Mouse (Mus musculus) layer of hippocampus, adult 8-10 months (tissue): ENCODE data around the gene Nelfe. TPM values are rescaled to one million over a fixed set of nuclear protein-coding genes. Genes with fewer than 3 reads are reported as not detected.
"Not testable (repeated sequence)": the region's sequence is repeated elsewhere in the genome, so short reads cannot be mapped to it uniquely, and the experiment has no call there.

Source experiments
- DNase-seq, 2 experiments: peaks; one replicate each; pipeline ENCODE4 v3.0.0; 2022; ENCODE audit warnings: low spot score in 2 of 2
- total RNA-seq, 4 experiments: library from RNA; stranded (reverse); gene quantifications; 2 replicates each; pipeline ENCODE4 v1.2.4; 2022

The Nelfe gene
- 10 to 100 TPM; 33.2 to 41.3 (median 40.8) TPM for total RNA-seq

- peak; percentile 95 to 96 for DNase-seq
These were observed at the start of gene Nelfe, which contains the start of gene Skiv2l for GRCm38 (mm10) chr17:34849722-34850516. Nelfe (plus strand) TSS chr17:34850391. Skiv2l (minus strand) TSS chr17:34850210.

GRCm38 (mm10) chr17:34800781-34801305, 49.3 kb upstream of the Nelfe start:
- DNase-seq: not testable (repeated sequence)

GRCm38 (mm10) chr17:34802756-34803155, 47.4 kb upstream of the Nelfe start:
- DNase-seq: not testable (repeated sequence)

GRCm38 (mm10) chr17:34803367-34803766, 46.8 kb upstream of the Nelfe start:
- not testable (repeated sequence) for DNase-seq

- not testable (repeated sequence) for DNase-seq
These were observed 45.9 kb upstream of the Nelfe start, which contains the start of gene Cyp21a1 for GRCm38 (mm10) chr17:34804301-34804700. Cyp21a1 (minus strand) TSS chr17:34804561.

- no peak for DNase-seq
These were observed 45.2 kb upstream of the Nelfe start for GRCm38 (mm10) chr17:34804871-34805562.

GRCm38 (mm10) chr17:34807176-34807575, 43.0 kb upstream of the Nelfe start:
- DNase-seq: no peak

- DNase-seq: no peak
These were observed 41.5 kb upstream of the Nelfe start for GRCm38 (mm10) chr17:34808599-34809205.

GRCm38 (mm10) chr17:34810411-34810810, 39.8 kb upstream of the Nelfe start:
- not testable (repeated sequence) for DNase-seq

GRCm38 (mm10) chr17:34810811-34811210, 39.4 kb upstream of the Nelfe start:
- DNase-seq: not testable (repeated sequence)

GRCm38 (mm10) chr17:34811275-34811674, 38.9 kb upstream of the Nelfe start:
- DNase-seq: no peak

- DNase-seq: peak in 1 of 2 experiments; percentile 34
These were observed 36.4 kb upstream of the Nelfe start for GRCm38 (mm10) chr17:34813747-34814146.

GRCm38 (mm10) chr17:34814818-34815370, 35.3 kb upstream of the Nelfe start:
- DNase-seq: no peak

GRCm38 (mm10) chr17:34830776-34831175, 19.4 kb upstream of the Nelfe start:
- DNase-seq: not testable (repeated sequence)

- no peak for DNase-seq
These were observed 13.9 kb upstream of the Nelfe start for GRCm38 (mm10) chr17:34836155-34836855.

GRCm38 (mm10) chr17:34836856-34837221, 13.4 kb upstream of the Nelfe start, which contains the start of the genes Stk19 and Dxo:
Stk19 (minus strand) TSS chr17:34836945.
Dxo (plus strand) TSS chr17:34837019.
- DNase-seq: peak; percentile 96 to 97

GRCm38 (mm10) chr17:34837464-34838324, 12.5 kb upstream of the Nelfe start:
- no peak for DNase-seq

- DNase-seq: no peak
These were observed 11.4 kb upstream of the Nelfe start for GRCm38 (mm10) chr17:34838785-34839184.

GRCm38 (mm10) chr17:34840736-34841307, 9.4 kb upstream of the Nelfe start:
- DNase-seq: no peak
